Mouse (Mus musculus): Measurements from ENCODE around the gene Slc31a1.

Gene Slc31a1

GRCm38 (mm10) chr4:62408601-62409282, 48.2 kb downstream of the Slc31a1 start, which contains the start of the genes Cdc26 and Prpf4:
Cdc26 (minus strand) TSS chr4:62408642.
Prpf4 (plus strand) TSS chr4:62408797.
- peak; percentile 98 for DNase-seq

- no peak for DNase-seq
Observed at GRCm38 (mm10) chr4:62409615-62410014, 49.1 kb downstream of the Slc31a1 start.

DNA sequence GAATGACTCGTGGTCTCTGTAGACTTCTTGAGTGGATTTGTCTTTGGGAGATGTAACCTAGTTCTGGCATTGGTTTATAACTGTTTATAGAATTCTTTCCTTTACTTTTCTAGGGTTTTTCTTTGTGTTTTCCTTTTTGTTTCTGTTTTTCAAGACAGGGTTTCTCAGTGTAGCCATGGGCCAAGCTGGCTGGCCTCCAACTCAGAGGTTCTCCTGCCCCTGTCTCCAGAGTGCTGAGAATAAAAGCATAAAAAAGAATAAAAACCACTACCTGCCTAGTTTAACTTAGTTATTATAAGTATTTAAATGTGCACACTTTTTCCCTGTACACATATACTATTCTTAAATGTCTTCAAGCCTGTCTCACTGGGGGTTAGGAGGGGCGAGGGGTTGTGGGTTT, 49.8 kb downstream of the Slc31a1 start:
- no peak for DNase-seq

- no peak for DNase-seq
Observed at GRCm38 (mm10) chr4:62411606-62412005, 51.1 kb downstream of the Slc31a1 start.

GRCm38 (mm10) chr4:62418448-62418847, 57.9 kb downstream of the Slc31a1 start:
- DNase-seq, result no peak

GRCm38 (mm10) chr4:62419091-62419490, 58.6 kb downstream of the Slc31a1 start:
- DNase-seq, result peak; percentile 71

- DNase-seq, result no peak
Observed at GRCm38 (mm10) chr4:62425891-62426290, 65.4 kb downstream of the Slc31a1 start.

- peak; percentile 44 for DNase-seq
Observed at GRCm38 (mm10) chr4:62427978-62428758, 67.6 kb downstream of the Slc31a1 start.

- DNase-seq, result no peak
Observed at GRCm38 (mm10) chr4:62429616-62430015, 69.1 kb downstream of the Slc31a1 start.

- DNase-seq, result no peak
Observed at GRCm38 (mm10) chr4:62430678-62431077, 70.2 kb downstream of the Slc31a1 start.

- no peak for DNase-seq
Observed at GRCm38 (mm10) chr4:62431522-62431921, 71.0 kb downstream of the Slc31a1 start.

DNA sequence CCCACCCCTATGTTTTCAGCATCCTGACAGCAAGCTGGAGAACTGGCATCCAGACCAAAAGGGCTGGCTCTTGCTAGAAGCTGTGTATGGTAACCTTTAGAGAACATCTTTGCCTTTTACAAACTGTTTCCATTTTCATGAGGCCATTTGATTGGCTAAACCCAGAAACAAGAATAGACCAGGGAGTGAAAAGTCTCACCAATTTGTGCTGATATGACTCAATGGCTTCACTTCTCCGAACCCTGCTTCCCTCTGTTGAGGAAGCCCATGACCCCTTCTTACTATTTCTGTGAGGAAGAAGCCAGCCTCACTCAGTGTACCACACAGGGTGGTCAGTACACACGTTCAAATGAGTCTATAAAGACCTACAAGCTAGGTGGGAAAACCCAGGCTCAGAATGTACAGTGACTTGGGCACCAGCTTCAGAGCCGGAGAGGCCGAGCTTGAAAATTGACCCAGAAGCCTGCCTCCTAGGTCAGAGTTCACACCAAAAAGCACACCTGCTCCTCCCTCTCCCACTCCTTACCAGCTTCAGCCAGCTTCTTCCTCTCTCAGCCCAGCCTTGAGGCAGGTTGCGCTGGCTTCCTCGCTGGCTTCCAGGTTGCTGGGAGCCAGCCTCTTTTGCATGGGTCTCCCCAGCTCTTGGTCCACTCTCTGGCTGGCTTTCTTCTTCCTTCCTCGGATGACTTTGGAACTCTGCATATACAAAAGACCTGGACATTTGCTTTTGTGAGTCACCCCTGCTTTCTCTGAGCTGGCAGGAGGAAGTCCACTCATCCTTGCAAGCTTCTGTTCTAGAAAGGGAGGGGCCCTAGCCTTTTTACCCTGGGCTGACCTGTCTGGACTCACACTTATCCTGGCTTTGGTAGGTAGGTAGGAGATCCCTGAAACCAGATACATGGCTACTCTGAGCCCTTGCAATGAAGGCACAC, 73.7 kb downstream of the Slc31a1 start:
- no peak for DNase-seq

DNA sequence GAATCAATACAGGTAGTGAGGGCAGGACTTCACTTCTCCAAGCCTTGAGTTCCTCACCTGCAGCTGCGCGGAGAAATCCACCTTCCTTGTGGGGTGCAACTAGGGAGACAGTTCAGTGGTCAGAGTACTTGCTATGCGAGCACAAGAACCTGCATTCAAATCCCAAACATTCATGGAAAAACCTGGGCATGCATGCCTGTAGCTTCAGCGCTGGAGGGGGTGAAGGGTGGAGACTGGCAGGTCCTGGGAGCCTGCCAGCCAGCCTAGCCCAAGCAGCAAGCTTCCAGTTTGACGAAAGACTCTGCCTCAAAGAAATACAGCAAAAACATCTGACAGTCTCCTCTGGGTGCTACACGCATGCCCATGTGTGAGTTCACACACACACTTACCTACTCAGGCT, 74.6 kb downstream of the Slc31a1 start, which contains the start of gene Rnf183:
Gene Rnf183 (minus strand): TSS at position 172 of the 400 bp plus-strand sequence.
- no peak for DNase-seq

DNA sequence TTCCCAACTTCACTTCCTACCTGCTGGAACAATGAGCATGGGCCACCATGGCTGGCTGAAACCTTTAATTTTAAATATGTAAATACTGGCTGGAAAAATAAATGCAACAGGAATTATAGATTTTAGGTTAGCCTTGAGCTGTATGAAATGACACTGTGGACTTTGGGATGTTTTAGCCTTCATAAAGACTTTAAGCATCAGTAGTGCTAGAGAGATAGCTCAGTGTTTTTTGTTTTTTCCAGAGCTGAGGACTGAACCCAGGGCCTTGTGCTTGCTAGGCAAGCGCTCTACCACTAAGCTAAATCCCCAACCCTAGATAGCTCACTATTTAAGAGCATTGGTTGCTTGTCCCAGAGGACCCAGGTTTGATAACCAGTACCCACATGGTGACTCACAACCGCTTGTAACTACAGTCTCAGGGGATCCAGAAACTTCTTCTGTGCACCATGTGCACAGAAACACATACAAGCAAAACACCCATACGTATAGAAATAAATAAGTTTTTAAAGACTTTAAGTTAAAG, 76.8 kb downstream of the Slc31a1 start:
- no peak for DNase-seq

DNA sequence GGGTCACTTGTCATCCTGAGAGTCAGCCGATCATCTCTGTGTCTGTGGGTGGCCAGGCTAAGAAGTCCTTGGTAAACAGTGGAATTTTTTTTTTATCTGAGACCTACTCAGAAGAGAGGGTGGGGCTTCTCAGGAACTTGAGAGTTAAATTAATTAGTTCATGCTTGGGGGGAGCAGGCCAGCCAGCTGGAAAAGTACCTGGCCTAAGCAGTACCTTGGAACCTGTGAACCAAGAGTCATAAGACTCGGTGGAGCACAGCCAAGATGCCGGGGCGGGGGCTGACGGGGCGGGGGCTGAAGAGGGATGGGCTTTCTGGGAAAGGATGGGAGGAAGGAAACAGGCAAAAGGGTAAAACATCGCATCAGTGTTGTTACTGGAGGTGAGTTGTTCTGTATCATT, 77.3 kb downstream of the Slc31a1 start:
- no peak for DNase-seq

DNA sequence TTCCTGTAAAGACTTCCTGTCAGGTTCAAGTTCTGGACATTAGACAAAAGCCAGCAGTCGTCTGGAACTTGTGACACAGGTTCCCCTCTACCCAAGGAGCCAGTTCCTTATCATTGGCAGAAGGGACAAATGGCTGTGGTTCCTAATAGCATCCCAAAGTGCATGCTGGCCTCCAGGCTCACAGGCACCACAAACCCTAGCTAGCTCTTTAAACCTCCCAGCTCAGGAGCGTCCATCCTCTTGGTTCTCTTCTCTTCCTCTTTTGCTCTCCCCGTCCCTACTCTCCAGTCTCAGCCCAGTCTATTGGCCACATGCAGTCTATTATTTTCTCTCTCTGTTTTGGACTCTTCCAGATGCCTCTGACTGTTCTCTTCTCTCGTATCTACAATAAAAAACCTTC, 79.3 kb downstream of the Slc31a1 start:
- DNase-seq, result no peak

DNA sequence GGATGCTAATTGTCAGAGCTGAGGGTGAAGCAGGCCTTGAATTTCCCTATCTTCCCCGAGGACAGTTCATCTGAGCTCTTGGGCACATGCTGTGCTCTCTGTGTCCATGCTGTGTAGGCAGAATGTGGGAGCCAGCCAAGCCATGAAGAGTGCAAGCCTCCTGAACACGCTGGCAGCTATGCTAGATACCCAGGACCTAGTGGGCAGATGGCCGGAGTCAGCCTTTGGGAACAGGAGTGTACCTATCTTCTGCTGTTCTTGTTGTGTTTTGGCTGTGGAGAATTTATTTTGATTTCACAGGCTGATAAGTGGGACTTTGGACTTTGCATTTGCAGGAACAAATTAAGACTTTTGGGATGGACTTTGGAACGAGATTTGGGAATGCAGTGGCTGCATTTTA, 80.0 kb downstream of the Slc31a1 start:
- peak; percentile 93 for DNase-seq

- no peak for DNase-seq
Observed at GRCm38 (mm10) chr4:62440986-62441385, 80.5 kb downstream of the Slc31a1 start.

All from cerebellum, adult 11-12 months (tissue).